Comparison of ENCODE assay signal across 8 mouse cellular contexts in genomic region chr7:127588011-127588871, GRCm38 (mm10). TPM values are rescaled to one million over a fixed set of nuclear protein-coding genes. Genes with fewer than 3 reads are reported as not detected.
DNase-seq lines count a peak whose midpoint lies in the region; ATAC-seq and TF ChIP-seq lines count a peak whose summit lies in the region.

Ccdc189 (minus strand) TSS chr7:127588595.
Rnf40 (plus strand) TSS chr7:127588767.

- H3K9ac ChIP-seq in forebrain, embryonic 16.5 days (replicated peaks; ENCODE audit: low read depth, low read length): peak within 1 kb of the TSS; percentile 84
- peak within 1 kb of the TSS; percentile 80 for H3K9ac ChIP-seq in lung, embryonic 14.5 days

- peak within 1 kb of the TSS; percentile 95 for H3K4me2 ChIP-seq in forebrain, embryonic 16.5 days (ENCODE audit: low read length)
- H3K4me2 ChIP-seq in lung, embryonic 14.5 days: peak within 1 kb of the TSS; percentile 96

- under 1% methylated on average over 50 of the region's 50 CpGs for WGBS in forebrain, embryonic 16.5 days
- under 1% methylated on average over 50 of the region's 50 CpGs for WGBS in lung, embryonic 14.5 days
- WGBS in olfactory bulb, adult 2 months: under 1% methylated on average over 46 of the region's 50 CpGs
- WGBS in thymus, adult 2 months: under 1% methylated on average over 50 of the region's 50 CpGs

- peak within 1 kb of the TSS; percentile 91 for H3K4me3 ChIP-seq in G1E (ENCODE audit: low read depth, low read length)
- peak within 1 kb of the TSS; percentile 82 for H3K4me3 ChIP-seq in forebrain, embryonic 16.5 days (replicated peaks; ENCODE audit: low read length)
- H3K4me3 ChIP-seq in layer of hippocampus, adult 2 months: peak within 1 kb of the TSS; percentile 99
- H3K4me3 ChIP-seq in lung, embryonic 14.5 days (ENCODE audit: low read depth, low read length): peak within 1 kb of the TSS; percentile 84
- peak within 1 kb of the TSS; percentile 92 for H3K4me3 ChIP-seq in olfactory bulb, adult 2 months (ENCODE audit: insufficient read depth, low read depth, low read length)
- peak within 1 kb of the TSS; percentile 98 for H3K4me3 ChIP-seq in thymus, adult 2 months (ENCODE audit: control insufficient read depth, insufficient read depth, low read length)

- peak; percentile 69 for TF ChIP-seq POLR2A in olfactory bulb, adult 2 months (IDR thresholded peaks at IDR 0.05; ENCODE audit: insufficient read depth, low read depth, low read length)
- peak; percentile 76; the same call in 1 of the 2 replicates for TF ChIP-seq POLR2A in thymus, adult 2 months (IDR thresholded peaks at IDR 0.05; ENCODE audit: control insufficient read depth, extremely low read depth, insufficient read depth, low read length, poor library complexity)

- H3K27me3 ChIP-seq in G1E (ENCODE audit: insufficient read depth, low read length): no peaks in the 10 kb centered on the region
- H3K27me3 ChIP-seq in forebrain, embryonic 16.5 days (replicated peaks; ENCODE audit: control insufficient read depth, insufficient read depth, low read length): no peaks in the 10 kb centered on the region
- H3K27me3 ChIP-seq in lung, embryonic 14.5 days (ENCODE audit: insufficient read depth, low read length): no peaks in the 10 kb centered on the region
- H3K27me3 ChIP-seq in thymus, adult 2 months (ENCODE audit: control insufficient read depth, insufficient read depth, low read length): no peaks in the 10 kb centered on the region

- peaks cover 48% of the 10 kb centered on the region for H3K4me1 ChIP-seq in G1E (ENCODE audit: insufficient read depth, low read depth, low read length)
- peaks cover 19% of the 10 kb centered on the region for H3K4me1 ChIP-seq in forebrain, embryonic 16.5 days (replicated peaks; ENCODE audit: control insufficient read depth, insufficient read depth, low read length)
- peaks cover 10% of the 10 kb centered on the region for H3K4me1 ChIP-seq in lung, embryonic 14.5 days (ENCODE audit: insufficient read depth)
- peaks cover 24% of the 10 kb centered on the region for H3K4me1 ChIP-seq in olfactory bulb, adult 2 months (ENCODE audit: control insufficient read depth, insufficient read depth, low read length)
- H3K4me1 ChIP-seq in thymus, adult 2 months (replicated peaks; ENCODE audit: control insufficient read depth, insufficient read depth, low read length): peaks cover 13% of the 10 kb centered on the region

- peak within 1 kb of the TSS; percentile 79 for H3K27ac ChIP-seq in forebrain, embryonic 16.5 days (ENCODE audit: low read length)
- H3K27ac ChIP-seq in layer of hippocampus, adult 2 months: peak within 1 kb of the TSS; percentile 93
- peak within 1 kb of the TSS; percentile 77 for H3K27ac ChIP-seq in lung, embryonic 14.5 days (ENCODE audit: low read depth)
- H3K27ac ChIP-seq in olfactory bulb, adult 2 months (ENCODE audit: insufficient read depth, low read depth, low read length): peak within 1 kb of the TSS; percentile 47
- peak within 1 kb of the TSS; percentile 53; the same call in 1 of the 2 replicates for H3K27ac ChIP-seq in thymus, adult 2 months (ENCODE audit: control insufficient read depth, insufficient read depth, low read length)

- H3K36me3 ChIP-seq in G1E (replicated peaks): peaks cover 73% of the 10 kb centered on the region
- H3K36me3 ChIP-seq in forebrain, embryonic 16.5 days (ENCODE audit: control insufficient read depth, insufficient read depth): peaks cover 19% of the 10 kb centered on the region
- peaks cover 61% of the 10 kb centered on the region for H3K36me3 ChIP-seq in lung, embryonic 14.5 days (ENCODE audit: insufficient read depth)
- peaks cover 36% of the 10 kb centered on the region for H3K36me3 ChIP-seq in thymus, adult 2 months (ENCODE audit: control insufficient read depth, insufficient read depth, low read length)

- intact Hi-C loops in heart, postnatal 36 days (cut with DNase I): loop anchor here (5.0 kb wide), 1 partner anchor 179 kb away; the partner anchor contains the start of gene Orai3

- no peaks in the 10 kb centered on the region for H3K9me3 ChIP-seq in G1E (replicated peaks)
- no peaks in the 10 kb centered on the region for H3K9me3 ChIP-seq in forebrain, embryonic 16.5 days (ENCODE audit: control insufficient read depth, low read length)
- no peaks in the 10 kb centered on the region for H3K9me3 ChIP-seq in lung, embryonic 14.5 days (ENCODE audit: low read depth, low read length)

- peak; percentile 99 for DNase-seq in G1E (ENCODE audit: low spot score)
- DNase-seq in cerebellum, adult 18-20 months: peak; percentile 87 to 93
- peak; percentile 87 to 91 for DNase-seq in heart, postnatal 36 days
- DNase-seq in layer of hippocampus, adult 2 months (ENCODE audit: low spot score in 2 of 2): peak; percentile 89 to 98
- peak; percentile 98 for DNase-seq in lung, embryonic 14.5 days
- peak; percentile 89 for DNase-seq in thymus, adult 2 months

- TF ChIP-seq CTCF in G1E (IDR thresholded peaks at IDR 0.05; ENCODE audit: low read depth, low read length): no peak
- TF ChIP-seq CTCF in layer of hippocampus, adult 2 months (conservative IDR thresholded peaks at IDR 0.05): no peak; the same call in 1 of the 2 replicates
- TF ChIP-seq CTCF in lung, embryonic 14.5 days (IDR thresholded peaks at IDR 0.05; ENCODE audit: low read depth): no peak
- no peak for TF ChIP-seq CTCF in olfactory bulb, adult 2 months (IDR thresholded peaks at IDR 0.05; ENCODE audit: insufficient read depth, low read depth, low read length)
- TF ChIP-seq CTCF in thymus, adult 2 months (IDR thresholded peaks at IDR 0.05; ENCODE audit: borderline replicate concordance, control insufficient read depth, extremely low read depth, insufficient read depth, low read length, poor library complexity): no peak

- ATAC-seq in G1E (ENCODE audit: extremely low read depth, insufficient number of reproducible peaks, low FRiP score, poor library complexity, severe bottlenecking): peak; percentile 99
- ATAC-seq in forebrain, embryonic 16.5 days: peak; percentile 97
- ATAC-seq in lung, embryonic 14.5 days (ENCODE audit: insufficient read depth): peak; percentile 98

RNA-seq across cellular contexts. Expression of gene Ccdc189, which starts in this region (rescaled TPM):
- total RNA-seq in G1E (2014; fragmentation: Nextera tagmentation): 3.2 and 9.3 TPM in 2 replicates
- 4.0 and 5.6 TPM in 2 replicates for total RNA-seq in G1E (2017)
- 2.5 and 3.9 TPM in 2 replicates for polyA plus RNA-seq in G1E (2012)
- 10.0 and 10.3 TPM in 2 replicates for polyA plus RNA-seq in forebrain, embryonic 16.5 days (2015; fragmentation: Nextera tagmentation; extraction: Ambion mirVana)
- total RNA-seq in heart, postnatal 36 days (2021): 10 to 100 TPM; 10.4 to 12.1 TPM
- 10 to 100 TPM; 11.5 to 12.9 TPM for total RNA-seq in layer of hippocampus, adult 2 months (2021)
- polyA plus RNA-seq in lung, embryonic 14.5 days (2014; fragmentation: Nextera tagmentation; extraction: Ambion mirVana): 8.6 and 9.1 TPM in 2 replicates
- not detected in 2 replicates for polyA plus RNA-seq in olfactory bulb, adult 2 months (2012; ENCODE audit: insufficient read depth, insufficient read length, low replicate concordance, missing spikeins)
- polyA plus RNA-seq in thymus, adult 2 months (2012; rRNA removed): 1.5 and 2.9 TPM in 2 replicates

RNA-seq across cellular contexts. Expression of gene Rnf40, which starts in this region (rescaled TPM):
- 38.2 and 52.2 TPM in 2 replicates for total RNA-seq in G1E (2014; fragmentation: Nextera tagmentation)
- total RNA-seq in G1E (2017): 48.7 and 50.3 TPM in 2 replicates
- polyA plus RNA-seq in G1E (2012): 47.9 and 55.8 TPM in 2 replicates
- polyA plus RNA-seq in forebrain, embryonic 16.5 days (2015; fragmentation: Nextera tagmentation; extraction: Ambion mirVana): 54.1 and 62.7 TPM in 2 replicates
- total RNA-seq in heart, postnatal 36 days (2021): 10 to 100 TPM; 42.3 to 43.1 TPM
- total RNA-seq in layer of hippocampus, adult 2 months (2021): 10 to 100 TPM; 69.5 to 72.8 TPM
- 46.7 and 47.6 TPM in 2 replicates for polyA plus RNA-seq in lung, embryonic 14.5 days (2014; fragmentation: Nextera tagmentation; extraction: Ambion mirVana)
- polyA plus RNA-seq in olfactory bulb, adult 2 months (2012; ENCODE audit: insufficient read depth, insufficient read length, low replicate concordance, missing spikeins): 81.5 TPM in 1 of 2 replicates, not detected in the other
- 65.9 and 67.4 TPM in 2 replicates for polyA plus RNA-seq in thymus, adult 2 months (2012; rRNA removed)

Comparison
In these comparisons a context has a peak if more than half of its experiments do, and no peak if none do; other contexts are left out.
1. Peak in every context shown above with its lines: DNase-seq, ATAC-seq, H3K4me3 ChIP-seq and H3K27ac ChIP-seq.